Mouse (Mus musculus): ENCODE measurements around the gene Cldn5. TPM values are rescaled to one million over a fixed set of nuclear protein-coding genes. Genes with fewer than 3 reads are reported as not detected.

Cldn5 gene
- polyA plus RNA-seq, 1 experiment: 59.4 TPM

DNA sequence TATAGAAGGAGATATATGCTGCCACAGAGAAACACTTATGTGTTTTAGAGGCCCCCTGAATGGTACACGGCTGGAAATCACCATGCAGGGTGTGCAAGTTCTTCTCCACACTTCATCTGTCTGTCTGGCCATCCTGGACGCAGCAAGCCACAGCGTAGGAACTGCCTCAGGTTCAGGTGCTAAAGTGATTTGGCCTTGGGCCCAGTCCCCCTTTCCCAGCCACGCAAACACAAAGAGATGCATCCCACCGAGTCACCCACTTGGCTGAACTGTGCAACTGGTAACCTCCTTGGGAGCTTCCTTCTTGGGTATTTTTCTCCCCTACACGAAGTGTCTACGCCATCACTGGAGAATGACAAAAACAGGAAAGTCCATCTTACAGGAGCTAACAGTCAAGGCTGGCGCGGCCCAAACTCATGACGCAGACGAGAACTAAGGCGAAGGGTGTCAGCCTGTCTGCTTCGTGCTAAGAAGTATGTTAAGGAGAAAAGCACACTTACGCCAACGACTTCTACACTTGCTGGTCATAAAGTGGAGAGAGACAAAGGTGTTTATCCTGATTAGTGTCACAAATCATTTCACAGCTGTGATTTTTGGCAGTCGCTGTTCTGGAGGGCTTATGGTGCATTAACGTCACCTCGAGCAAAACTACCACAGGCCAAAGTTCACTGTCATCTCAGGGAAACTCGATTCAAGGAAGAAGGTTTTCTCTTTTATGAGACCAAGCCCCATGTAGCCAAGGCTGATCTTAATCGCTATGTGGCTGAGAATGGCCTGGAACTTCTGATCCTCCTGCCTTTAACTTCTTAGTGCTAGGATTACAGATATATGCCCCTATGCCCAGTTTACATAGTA, 30.2 kb upstream of the Cldn5 start:
- H3K4me3 ChIP-seq (ENCODE audit: extremely low read depth, insufficient read depth, insufficient read length): no peak overlapping the region
- DNase-seq (ENCODE audit: low read depth in 1 of 2, low spot score in 2 of 2): no peak
- no peaks in the 10 kb centered on the region for H3K27me3 ChIP-seq (ENCODE audit: control insufficient read depth, insufficient read depth, low read length)
- H3K36me3 ChIP-seq (ENCODE audit: control insufficient read depth, insufficient read depth, low read length): no peaks in the 10 kb centered on the region
- no peaks in the 10 kb centered on the region for H3K4me1 ChIP-seq (ENCODE audit: control insufficient read depth, insufficient read depth, insufficient read length)
- H3K27ac ChIP-seq (ENCODE audit: insufficient read depth, low read length): no peak overlapping the region
- 86% methylated on average over 20 of the region's 20 CpGs for WGBS
- no peak for TF ChIP-seq CTCF (IDR thresholded peaks at IDR 0.05; ENCODE audit: extremely low read depth, insufficient read depth, insufficient read length, insufficient replicate concordance)
- no peak for TF ChIP-seq POLR2A (IDR thresholded peaks at IDR 0.05; ENCODE audit: low read depth, low read length)

DNA sequence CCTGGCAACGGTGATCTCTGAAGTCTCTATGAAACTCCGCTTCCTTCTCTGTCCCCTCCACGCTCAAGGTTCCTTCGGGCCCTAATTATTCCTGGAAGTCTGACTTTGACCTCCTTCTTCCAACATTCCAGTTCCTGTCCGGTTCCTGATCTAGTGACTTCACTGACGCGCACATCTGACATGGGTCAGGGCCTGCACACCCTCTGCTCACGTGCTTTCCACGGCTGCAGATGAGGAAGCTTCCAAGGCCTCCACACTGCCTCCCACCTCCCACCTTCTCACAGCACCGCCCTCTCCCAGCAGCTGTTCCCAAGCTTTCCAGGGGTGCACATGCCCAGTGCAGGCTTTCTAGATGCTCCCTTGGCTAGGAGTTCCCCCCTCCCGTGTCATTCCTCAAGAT, 25.5 kb upstream of the Cldn5 start:
- Histone ChIP-seq H3K36me3 (ENCODE audit: control insufficient read depth, insufficient read depth, low read length) (no peaks in the 10 kb centered on the region), H3K4me1 (ENCODE audit: control insufficient read depth, insufficient read depth, insufficient read length) (no peaks in the 10 kb centered on the region), H3K27ac (ENCODE audit: insufficient read depth, low read length) (no peak overlapping the region), H3K4me3 (ENCODE audit: extremely low read depth, insufficient read depth, insufficient read length) (no peak overlapping the region), H3K27me3 (ENCODE audit: control insufficient read depth, insufficient read depth, low read length) (no peaks in the 10 kb centered on the region)
- TF ChIP-seq POLR2A (IDR thresholded peaks at IDR 0.05; ENCODE audit: low read depth, low read length) (no peak), CTCF (IDR thresholded peaks at IDR 0.05; ENCODE audit: extremely low read depth, insufficient read depth, insufficient read length, insufficient replicate concordance) (no peak)
- 81% methylated on average over 11 of the region's 11 CpGs for WGBS
- no peak for DNase-seq (ENCODE audit: low read depth in 1 of 2, low spot score in 2 of 2)

DNA sequence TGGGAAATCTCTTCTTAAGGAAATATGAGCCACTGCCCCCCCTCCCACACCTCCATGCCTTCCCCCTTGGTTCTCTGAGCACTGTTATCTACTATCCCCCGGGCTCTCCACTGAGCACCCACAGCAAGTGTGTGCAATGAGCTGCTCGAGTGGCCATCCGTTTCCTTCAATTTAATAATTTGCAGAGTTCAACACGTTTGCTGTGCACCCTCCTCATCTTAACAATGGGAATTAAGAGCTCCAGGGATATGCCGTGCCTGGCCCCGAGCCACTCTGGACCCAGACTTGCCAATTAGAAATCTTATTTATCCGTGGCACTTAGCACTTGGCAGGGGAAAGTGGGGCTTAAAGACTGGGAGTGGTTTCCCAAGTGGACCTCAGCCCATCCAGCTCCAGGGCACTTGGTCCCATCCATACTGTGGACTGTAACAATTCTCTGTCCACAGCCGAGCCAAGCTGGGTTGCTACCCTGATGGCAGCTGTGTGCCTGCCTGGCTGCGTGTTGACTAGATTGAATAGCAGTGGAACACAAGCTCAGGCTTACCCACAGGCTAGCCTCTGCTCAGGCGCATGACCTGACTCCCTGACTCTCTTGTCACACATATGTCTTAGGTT, 24.7 kb upstream of the Cldn5 start:
- Histone ChIP-seq H3K27me3 (ENCODE audit: control insufficient read depth, insufficient read depth, low read length) (no peaks in the 10 kb centered on the region), H3K27ac (ENCODE audit: insufficient read depth, low read length) (no peak overlapping the region), H3K36me3 (ENCODE audit: control insufficient read depth, insufficient read depth, low read length) (no peaks in the 10 kb centered on the region), H3K4me3 (ENCODE audit: extremely low read depth, insufficient read depth, insufficient read length) (no peak overlapping the region), H3K4me1 (ENCODE audit: control insufficient read depth, insufficient read depth, insufficient read length) (no peaks in the 10 kb centered on the region)
- no peak for DNase-seq (ENCODE audit: low read depth in 1 of 2, low spot score in 2 of 2)
- WGBS: 83% methylated on average over 10 of the region's 10 CpGs
- TF ChIP-seq POLR2A (IDR thresholded peaks at IDR 0.05; ENCODE audit: low read depth, low read length) (no peak), CTCF (IDR thresholded peaks at IDR 0.05; ENCODE audit: extremely low read depth, insufficient read depth, insufficient read length, insufficient replicate concordance) (no peak)

DNA sequence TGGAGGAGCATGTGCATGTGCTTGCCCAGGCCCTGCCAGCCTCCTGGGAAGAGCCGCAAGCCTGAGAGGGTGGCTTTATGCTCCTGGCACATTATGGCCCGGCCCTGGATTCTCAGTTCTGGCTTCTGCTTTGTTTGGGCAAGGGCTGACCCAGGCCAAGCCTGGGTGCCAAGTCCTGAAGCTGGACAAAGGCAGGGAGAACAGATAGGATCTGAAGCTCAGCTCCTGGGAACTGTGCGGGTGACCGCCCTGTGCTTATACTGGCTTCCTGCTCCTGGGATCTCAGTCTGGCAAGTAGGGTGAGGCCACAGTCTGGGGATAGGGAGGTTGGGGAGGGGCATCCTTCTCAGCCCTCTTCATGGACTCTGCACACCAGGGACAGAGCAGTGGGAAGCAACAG, 14.9 kb upstream of the Cldn5 start:
- no peak overlapping the region for H3K4me3 ChIP-seq (ENCODE audit: extremely low read depth, insufficient read depth, insufficient read length)
- no peaks in the 10 kb centered on the region for H3K36me3 ChIP-seq (ENCODE audit: control insufficient read depth, insufficient read depth, low read length)
- no peaks in the 10 kb centered on the region for H3K4me1 ChIP-seq (ENCODE audit: control insufficient read depth, insufficient read depth, insufficient read length)
- no peak overlapping the region for H3K27ac ChIP-seq (ENCODE audit: insufficient read depth, low read length)
- H3K27me3 ChIP-seq (ENCODE audit: control insufficient read depth, insufficient read depth, low read length): no peaks in the 10 kb centered on the region
- WGBS: 82% methylated on average over 4 of the region's 4 CpGs
- TF ChIP-seq CTCF (IDR thresholded peaks at IDR 0.05; ENCODE audit: extremely low read depth, insufficient read depth, insufficient read length, insufficient replicate concordance) (no peak), POLR2A (IDR thresholded peaks at IDR 0.05; ENCODE audit: low read depth, low read length) (no peak)
- no peak for DNase-seq (ENCODE audit: low read depth in 1 of 2, low spot score in 2 of 2)

DNA sequence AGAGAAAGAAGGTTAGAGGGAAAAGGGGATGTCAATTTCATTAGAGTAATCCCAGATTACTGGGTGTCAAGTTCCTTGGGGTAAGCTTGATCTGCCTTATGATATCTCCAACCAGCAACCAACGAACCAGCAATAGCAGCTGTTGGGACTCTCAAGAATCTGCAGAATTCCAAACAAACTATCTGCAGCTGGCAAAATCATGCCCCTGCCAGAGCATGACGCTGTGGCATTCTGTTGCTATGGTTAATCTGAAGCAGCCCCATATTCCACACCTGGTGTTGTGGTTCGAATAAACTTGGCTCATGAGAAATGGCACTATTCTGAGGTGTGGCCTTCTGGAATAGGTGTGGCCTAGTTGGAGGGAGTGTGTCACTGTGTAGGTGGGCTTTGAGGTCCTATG, 13.7 kb upstream of the Cldn5 start:
- DNase-seq (ENCODE audit: low read depth in 1 of 2, low spot score in 2 of 2): no peak

DNA sequence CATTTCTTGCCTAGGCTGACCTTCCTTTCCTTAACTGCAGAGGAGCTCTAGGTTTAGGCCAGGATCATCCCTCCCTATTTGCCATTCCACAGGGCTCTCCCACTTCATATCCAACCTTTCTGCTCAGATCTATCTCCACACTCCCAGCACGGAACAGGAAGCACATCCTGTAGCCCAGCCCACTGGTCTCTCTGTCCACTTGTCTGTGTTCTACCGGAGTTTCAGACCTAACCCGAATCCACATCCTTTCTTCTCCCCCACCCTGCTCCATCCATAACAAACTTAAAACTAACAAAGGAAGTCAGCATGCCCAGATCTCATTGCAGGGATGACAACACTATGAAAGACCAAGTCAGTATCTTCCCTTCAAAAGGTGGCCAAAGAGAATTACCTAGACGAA, 10.3 kb upstream of the Cldn5 start:
- no peaks in the 10 kb centered on the region for H3K4me1 ChIP-seq (ENCODE audit: control insufficient read depth, insufficient read depth, insufficient read length)
- H3K27ac ChIP-seq (ENCODE audit: insufficient read depth, low read length): no peak overlapping the region
- H3K36me3 ChIP-seq (ENCODE audit: control insufficient read depth, insufficient read depth, low read length): no peaks in the 10 kb centered on the region
- no peaks in the 10 kb centered on the region for H3K27me3 ChIP-seq (ENCODE audit: control insufficient read depth, insufficient read depth, low read length)
- WGBS: 71% methylated on average over 4 of the region's 4 CpGs
- no peak overlapping the region for H3K4me3 ChIP-seq (ENCODE audit: extremely low read depth, insufficient read depth, insufficient read length)
- no peak for DNase-seq (ENCODE audit: low read depth in 1 of 2, low spot score in 2 of 2)
- no peak for TF ChIP-seq POLR2A (IDR thresholded peaks at IDR 0.05; ENCODE audit: low read depth, low read length)
- no peak for TF ChIP-seq CTCF (IDR thresholded peaks at IDR 0.05; ENCODE audit: extremely low read depth, insufficient read depth, insufficient read length, insufficient replicate concordance)

More for the DNA sequence above, 13.7 kb upstream of the Cldn5 start:
- no peaks in the 10 kb centered on the region for H3K27me3 ChIP-seq (ENCODE audit: control insufficient read depth, insufficient read depth, low read length)
- no peaks in the 10 kb centered on the region for H3K36me3 ChIP-seq (ENCODE audit: control insufficient read depth, insufficient read depth, low read length)
- no peak overlapping the region for H3K27ac ChIP-seq (ENCODE audit: insufficient read depth, low read length)
- no peaks in the 10 kb centered on the region for H3K4me1 ChIP-seq (ENCODE audit: control insufficient read depth, insufficient read depth, insufficient read length)
- no peak overlapping the region for H3K4me3 ChIP-seq (ENCODE audit: extremely low read depth, insufficient read depth, insufficient read length)
- TF ChIP-seq CTCF (IDR thresholded peaks at IDR 0.05; ENCODE audit: extremely low read depth, insufficient read depth, insufficient read length, insufficient replicate concordance): no peak
- 70% methylated on average over 3 of the region's 3 CpGs for WGBS

DNA sequence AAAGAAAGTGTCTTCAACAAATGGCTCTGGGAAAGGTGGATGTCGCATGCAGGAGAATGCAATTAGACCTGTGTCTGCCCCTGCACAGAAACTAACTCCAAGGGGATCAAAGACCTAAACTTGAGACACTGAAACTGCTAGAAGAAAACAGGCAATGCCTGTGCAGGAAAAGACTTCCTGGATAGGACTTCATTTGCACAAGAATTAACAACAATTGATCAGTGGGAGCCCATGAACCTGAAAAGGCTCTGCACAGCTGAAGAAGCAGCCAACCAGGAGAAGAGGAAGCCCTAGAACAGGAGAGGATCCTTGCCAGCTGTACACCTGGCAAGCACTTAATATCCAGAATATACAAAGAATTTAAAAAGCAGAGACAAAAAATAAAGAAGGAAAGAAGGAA, 7.1 kb upstream of the Cldn5 start:
- TF ChIP-seq POLR2A (IDR thresholded peaks at IDR 0.05; ENCODE audit: low read depth, low read length): no peak
- TF ChIP-seq CTCF (IDR thresholded peaks at IDR 0.05; ENCODE audit: extremely low read depth, insufficient read depth, insufficient read length, insufficient replicate concordance): no peak
- H3K27ac ChIP-seq (ENCODE audit: insufficient read depth, low read length): no peak overlapping the region
- DNase-seq (ENCODE audit: low read depth in 1 of 2, low spot score in 2 of 2): no peak
- WGBS: 88% methylated on average over 1 of the region's 1 CpGs
- no peaks in the 10 kb centered on the region for H3K27me3 ChIP-seq (ENCODE audit: control insufficient read depth, insufficient read depth, low read length)
- no peaks in the 10 kb centered on the region for H3K4me1 ChIP-seq (ENCODE audit: control insufficient read depth, insufficient read depth, insufficient read length)
- H3K4me3 ChIP-seq (ENCODE audit: extremely low read depth, insufficient read depth, insufficient read length): no peak overlapping the region
- H3K36me3 ChIP-seq (ENCODE audit: control insufficient read depth, insufficient read depth, low read length): no peaks in the 10 kb centered on the region
